Comparison of ENCODE assay signal across 13 mouse cellular contexts in the genomic region with DNA sequence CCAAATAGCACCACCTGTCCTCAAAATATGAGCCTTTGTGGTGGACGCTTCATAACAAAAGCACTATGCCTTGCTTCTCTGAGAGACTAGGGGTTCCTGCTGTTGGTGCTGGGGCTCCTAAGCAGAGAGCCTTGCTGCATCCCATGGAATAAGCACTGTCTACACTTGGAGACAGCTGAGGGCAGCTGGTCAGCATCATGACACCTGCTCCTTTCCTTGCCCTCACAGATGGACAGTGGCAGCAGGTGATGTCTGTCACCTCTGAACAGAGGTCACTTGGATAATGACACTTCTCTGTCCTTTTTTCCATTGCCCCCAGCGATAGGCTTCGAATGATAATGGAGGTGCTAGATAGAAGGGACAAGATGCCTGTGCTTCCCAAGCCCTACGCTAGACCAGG.
"Had no signal": no experiment of that assay in that cellular context is flagged by ENCODE, and none has a peak within 500 bp of the region (broad histone marks: within the 10 kb centered on the region; RNA-seq: fewer than 3 reads in every experiment).

No protein-coding gene starts in this region.

- DNase-seq: lung, adult 18-20 months; lung, postnatal 4 days; right cerebral cortex, postnatal 14 days; thymus, adult 2 months; thymus, postnatal 25 days; thymus, postnatal 4 days had no signal

- H3K4me1 ChIP-seq: midbrain, embryonic 13.5 days; midbrain, embryonic 15.5 days; neural tube, embryonic 12.5 days; stomach, embryonic 15.5 days had no signal

- H3K9me3 ChIP-seq: midbrain, embryonic 13.5 days; midbrain, embryonic 15.5 days; neural tube, embryonic 12.5 days; stomach, embryonic 15.5 days had no signal

- H3K27ac ChIP-seq: liver, embryonic 14.5 days; midbrain, embryonic 13.5 days; midbrain, embryonic 15.5 days; neural tube, embryonic 12.5 days; stomach, embryonic 15.5 days; stomach, postnatal 0 days had no signal

- H3K27me3 ChIP-seq: midbrain, embryonic 13.5 days; midbrain, embryonic 15.5 days; neural tube, embryonic 12.5 days; stomach, embryonic 15.5 days had no signal

- H3K9ac ChIP-seq: liver, embryonic 14.5 days; lung, embryonic 14.5 days; midbrain, embryonic 13.5 days; midbrain, embryonic 15.5 days; neural tube, embryonic 12.5 days; stomach, embryonic 15.5 days had no signal

- ATAC-seq: midbrain, embryonic 13.5 days; midbrain, embryonic 15.5 days had no signal

- H3K4me3 ChIP-seq: midbrain, embryonic 13.5 days; midbrain, embryonic 15.5 days; neural tube, embryonic 12.5 days; stomach, embryonic 15.5 days had no signal

- H3K36me3 ChIP-seq: midbrain, embryonic 13.5 days; midbrain, embryonic 15.5 days; neural tube, embryonic 12.5 days; stomach, embryonic 15.5 days had no signal

- H3K4me2 ChIP-seq: lung, embryonic 14.5 days; midbrain, embryonic 13.5 days; midbrain, embryonic 15.5 days; neural tube, embryonic 12.5 days; stomach, embryonic 15.5 days had no signal
